Mouse (Mus musculus) spleen, adult 2 months (tissue): ENCODE data around the gene Sidt2.

Source experiments
- CTCF ChIP-seq: fragments of 200-500 bp; IDR thresholded peaks from 2 replicates; pipeline ENCODE4 v1.5.1; 2011; ENCODE audit warnings: mild to moderate bottlenecking, inconsistent platforms; ENCODE audit not compliant: insufficient read depth, insufficient read length, insufficient replicate concordance; ENCODE audit errors: extremely low read depth
- POLR2A ChIP-seq: fragments of 200-500 bp; IDR thresholded peaks from 2 replicates; pipeline ENCODE4 v1.6.1; 2011; ENCODE audit warnings: low read depth, low read length, inconsistent platforms

- no peak for TF ChIP-seq POLR2A
- TF ChIP-seq CTCF = no peak
Measured at GRCm38 (mm10) chr9:45946182-45946871, 8.7 kb downstream of the Sidt2 start.
